Mouse (Mus musculus) kidney, adult 2 months (tissue): Measurements from ENCODE around the gene Gm20715.

ENCODE experiments used
- CTCF ChIP-seq: fragments of 200-500 bp; conservative IDR thresholded peaks from 2 replicates; pipeline ENCODE4 v1.5.1; 2011; ENCODE audit warnings: low read depth, mild to moderate bottlenecking, control low read depth, low read length, moderate library complexity, mixed read lengths; ENCODE audit not compliant: insufficient read depth, insufficient read length
- POLR2A ChIP-seq: fragments of 200-500 bp; IDR thresholded peaks from one replicate; pipeline ENCODE4 v1.6.1; 2011; ENCODE audit warnings: low read depth, low read length, control low read depth

DNA sequence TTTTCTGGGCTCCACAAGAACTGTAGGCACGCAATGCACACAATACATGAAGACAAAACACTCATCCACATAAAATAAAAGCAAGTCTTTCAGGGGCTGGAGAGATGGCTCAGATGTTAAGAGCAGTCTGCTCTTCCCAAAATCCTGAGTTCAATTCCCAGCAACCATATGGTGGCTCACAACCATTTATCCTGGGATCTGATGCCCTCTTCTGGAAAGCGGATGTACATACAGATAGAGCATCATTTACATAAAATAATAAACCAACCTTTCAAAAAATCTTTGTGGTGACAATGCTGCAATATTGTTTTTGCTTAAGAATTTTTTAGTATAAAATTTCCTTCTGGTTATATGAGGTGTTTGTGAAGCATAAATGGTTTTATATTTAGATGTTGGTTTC is 28.6 kb upstream of the Gm20715 start:
- TF ChIP-seq CTCF (no peak), POLR2A (no peak)
